Mouse (Mus musculus): ENCODE measurements around the gene Spint2.

DNA sequence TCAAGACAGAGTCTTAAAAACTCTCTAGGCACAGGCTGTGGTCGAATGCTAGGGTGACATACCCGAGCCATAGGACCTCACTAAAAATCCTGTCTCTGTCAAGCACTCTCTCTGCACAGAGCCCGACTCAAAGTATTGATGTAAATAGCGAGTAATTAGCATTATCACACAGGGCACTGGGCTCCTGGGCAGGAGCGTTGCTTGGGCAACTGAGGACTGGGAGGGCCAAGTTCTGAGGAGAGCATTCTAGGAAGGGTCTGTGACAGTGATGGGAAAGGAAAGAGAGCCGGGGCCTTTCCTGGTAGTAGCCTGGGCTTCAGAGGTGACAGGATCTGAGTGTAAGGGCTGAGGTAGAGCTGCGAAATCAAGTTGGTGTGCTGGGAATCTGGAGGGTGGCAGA lies 24.4 kb upstream of the Spint2 start:
- TF ChIP-seq GATA1 (IDR thresholded peaks at IDR 0.05; ENCODE audit: borderline replicate concordance, low read length) (no peak), FLI1 (IDR thresholded peaks at IDR 0.05; ENCODE audit: low read length) (no peak)
